Mouse (Mus musculus): ENCODE results near the gene Susd2.

DNA sequence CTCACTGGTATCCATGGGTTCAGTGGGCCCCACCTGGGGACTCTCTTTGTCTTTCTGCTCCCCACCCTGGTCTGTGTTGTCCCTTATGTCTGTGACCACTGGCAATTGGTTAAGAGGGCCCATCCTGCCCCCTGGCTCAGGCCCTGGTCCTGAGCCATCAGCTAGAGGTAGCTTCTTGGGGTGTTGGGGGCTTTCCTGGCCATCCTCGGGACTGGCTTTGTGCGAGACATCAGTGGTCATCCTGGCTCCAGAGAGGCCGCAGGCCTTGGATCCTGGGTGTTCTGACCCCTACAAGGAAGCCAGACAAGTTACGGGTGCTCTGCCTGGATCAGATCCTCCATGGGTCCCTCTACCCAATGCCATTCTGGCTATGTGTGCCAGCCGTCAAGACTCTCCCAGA, 13.4 kb upstream of the Susd2 start:
- no peak for TF ChIP-seq POLR2A (IDR thresholded peaks at IDR 0.05; ENCODE audit: borderline replicate concordance, extremely low read depth, low read depth, low read length)
- no peak for TF ChIP-seq CTCF (IDR thresholded peaks at IDR 0.05; ENCODE audit: insufficient read depth, low read length)
